Mouse (Mus musculus) retina, postnatal 1 day (tissue): ENCODE data around the gene Cyp39a1.
A peak's percentile ranks its signal among the peaks of the same experiment; 100 is the strongest.

ENCODE experiments used
- DNase-seq: peaks from one replicate; pipeline ENCODE4 v3.0.0-alpha.2; 2012

Cyp39a1 gene

GRCm38 (mm10) chr17:43667290-43667843 is at the start of gene Cyp39a1:
TSS of gene Cyp39a1 (plus strand) at chr17:43667425.
- DNase-seq = no peak

- no peak for DNase-seq
These were observed 48.1 kb upstream of the Cyp39a1 start for GRCm38 (mm10) chr17:43619156-43619555.

GRCm38 (mm10) chr17:43622076-43622475 is 45.1 kb upstream of the Cyp39a1 start:
- no peak for DNase-seq

- no peak for DNase-seq
These were observed 39.0 kb upstream of the Cyp39a1 start for GRCm38 (mm10) chr17:43628246-43628645.

GRCm38 (mm10) chr17:43629026-43629495 is 38.2 kb upstream of the Cyp39a1 start:
- peak; percentile 15 for DNase-seq

- peak; percentile 48 for DNase-seq
These were observed 37.5 kb upstream of the Cyp39a1 start, which contains the start of gene Tdrd6 for GRCm38 (mm10) chr17:43629496-43630426. TSS of gene Tdrd6 (minus strand) at chr17:43630299.

- DNase-seq = no peak
These were observed 36.8 kb upstream of the Cyp39a1 start for GRCm38 (mm10) chr17:43630427-43630760.

- no peak for DNase-seq
These were observed 30.1 kb upstream of the Cyp39a1 start for GRCm38 (mm10) chr17:43637146-43637545.

GRCm38 (mm10) chr17:43640825-43641224 is 26.4 kb upstream of the Cyp39a1 start:
- DNase-seq = no peak

- no peak for DNase-seq
These were observed 24.0 kb upstream of the Cyp39a1 start for GRCm38 (mm10) chr17:43643191-43643590.

- DNase-seq = no peak
These were observed 22.9 kb upstream of the Cyp39a1 start for GRCm38 (mm10) chr17:43644375-43644774.

GRCm38 (mm10) chr17:43645136-43645535 is 22.1 kb upstream of the Cyp39a1 start:
- no peak for DNase-seq

GRCm38 (mm10) chr17:43646925-43647324 is 20.3 kb upstream of the Cyp39a1 start:
- no peak for DNase-seq

- peak; percentile 61 for DNase-seq
These were observed 17.4 kb upstream of the Cyp39a1 start for GRCm38 (mm10) chr17:43649641-43650436.

GRCm38 (mm10) chr17:43651314-43652046 is 15.7 kb upstream of the Cyp39a1 start:
- DNase-seq = no peak

- peak; percentile 96 for DNase-seq
These were observed 492 bp upstream of the Cyp39a1 start, which contains the start of gene Slc25a27 for GRCm38 (mm10) chr17:43666576-43667289. TSS of gene Slc25a27 (minus strand) at chr17:43667214.

GRCm38 (mm10) chr17:43669145-43669695 is 2.0 kb downstream of the Cyp39a1 start:
- DNase-seq = peak; percentile 16

GRCm38 (mm10) chr17:43671907-43672306 is 4.7 kb downstream of the Cyp39a1 start:
- no peak for DNase-seq

- DNase-seq = peak; percentile 30
These were observed 8.0 kb downstream of the Cyp39a1 start for GRCm38 (mm10) chr17:43675228-43675627.

- DNase-seq = no peak
These were observed 9.0 kb downstream of the Cyp39a1 start for GRCm38 (mm10) chr17:43676241-43676640.

- no peak for DNase-seq
These were observed 10.1 kb downstream of the Cyp39a1 start for GRCm38 (mm10) chr17:43677317-43677716.
